Mouse (Mus musculus) lung, adult 2 months (tissue): ENCODE measurements around the gene Mgea5. TPM values are rescaled to one million over a fixed set of nuclear protein-coding genes. Genes with fewer than 3 reads are reported as not detected.
A peak's percentile ranks its signal among the peaks of the same experiment; 100 is the strongest.

Experiments
- DNase-seq: peaks from one replicate; pipeline ENCODE4 v3.0.0; 2022
- H3K4me1 ChIP-seq: fragments of 200-500 bp; 2 replicates; pipeline ENCODE4 v1.6.1; 2011; ENCODE audit warnings: low read length; ENCODE audit not compliant: control insufficient read depth, insufficient read depth
- H3K4me3 ChIP-seq: fragments of 200-500 bp; replicated peaks from 2 replicates; pipeline ENCODE3; 2011; ENCODE audit warnings: low read depth, mild to moderate bottlenecking, control low read depth, low read length; ENCODE audit errors: extremely low read depth
- CTCF ChIP-seq: fragments of 200-500 bp; IDR thresholded peaks from 2 replicates; pipeline ENCODE4 v1.5.1; 2011; ENCODE audit warnings: mild to moderate bottlenecking, low read length, control low read depth; ENCODE audit not compliant: insufficient read depth
- POLR2A ChIP-seq: fragments of 200-500 bp; IDR thresholded peaks from 2 replicates; pipeline ENCODE4 v1.6.1; 2011; ENCODE audit warnings: low read depth, mild to moderate bottlenecking, control low read depth, low read length, borderline replicate concordance; ENCODE audit errors: extremely low read depth
- WGBS: fragments of 180-500 bp; shearing (Covaris S2); methylation state at CpG from one replicate; pipeline ENCODE4 v1.1.7; 2018; 5-methylcytosine and 5-hydroxymethylcytosine counted together
- polyA plus RNA-seq: library from polyadenylated mRNA; depleted of rRNA; stranded (reverse); fragments of >200 nt; gene quantifications from 2 replicates; pipeline ENCODE4 v1.2.3, GENCODE M21; 2012

The Mgea5 gene
- polyA plus RNA-seq, 1 experiment: 35.6 TPM

GRCm38 (mm10) chr19:45787450-45787849, 3.8 kb upstream of the Mgea5 start:
- peaks cover 5% of the 10 kb centered on the region for H3K4me1 ChIP-seq
- no peak overlapping the region for H3K4me3 ChIP-seq
- no peak for DNase-seq
- no peak for TF ChIP-seq POLR2A
- 65% methylated on average over 3 of the region's 3 CpGs for WGBS

GRCm38 (mm10) chr19:45785470-45785869, 1.8 kb upstream of the Mgea5 start:
- WGBS: 50% methylated on average over 3 of the region's 3 CpGs
- TF ChIP-seq POLR2A (no peak), CTCF (no peak)
- no peak for DNase-seq
- Histone ChIP-seq H3K4me1 (peaks cover 5% of the 10 kb centered on the region), H3K4me3 (no peak overlapping the region)

GRCm38 (mm10) chr19:45783933-45784576, 418 bp upstream of the Mgea5 start:
- Histone ChIP-seq H3K4me3 (peak overlapping the region; percentile 75), H3K4me1 (peaks cover 16% of the 10 kb centered on the region)
- DNase-seq: no peak
- 26% methylated on average over 17 of the region's 17 CpGs for WGBS
- TF ChIP-seq CTCF: no peak
- peak; percentile 59; the same call in 1 of the 2 replicates for TF ChIP-seq POLR2A

GRCm38 (mm10) chr19:45782315-45783001, 1.2 kb downstream of the Mgea5 start:
- peak; percentile 77 for DNase-seq
- no peak for TF ChIP-seq CTCF
- TF ChIP-seq POLR2A: no peak
- Histone ChIP-seq H3K4me3 (peak overlapping the region; percentile 85), H3K4me1 (peaks cover 16% of the 10 kb centered on the region)
- under 1% methylated on average over 36 of the region's 36 CpGs for WGBS

- no peak for DNase-seq
- WGBS: 29% methylated on average over 8 of the region's 8 CpGs
- Histone ChIP-seq H3K4me3 (no peak overlapping the region), H3K4me1 (peaks cover 16% of the 10 kb centered on the region)
- TF ChIP-seq CTCF (no peak), POLR2A (no peak)
Observed at GRCm38 (mm10) chr19:45781676-45782075, 2.0 kb downstream of the Mgea5 start.

- no peak for DNase-seq
- Histone ChIP-seq H3K4me3 (no peak overlapping the region), H3K4me1 (peaks cover 16% of the 10 kb centered on the region)
- no peak for TF ChIP-seq CTCF
- no peak for TF ChIP-seq POLR2A
- 54% methylated on average over 13 of the region's 13 CpGs for WGBS
Observed at GRCm38 (mm10) chr19:45780350-45780915, 3.2 kb downstream of the Mgea5 start.

GRCm38 (mm10) chr19:45775486-45775885, 8.2 kb downstream of the Mgea5 start:
- Histone ChIP-seq H3K4me3 (no peak overlapping the region), H3K4me1 (peaks cover 11% of the 10 kb centered on the region)
- TF ChIP-seq CTCF (no peak), POLR2A (no peak)
- no peak for DNase-seq
- 69% methylated on average over 2 of the region's 2 CpGs for WGBS

GRCm38 (mm10) chr19:45771501-45771900, 12.1 kb downstream of the Mgea5 start:
- TF ChIP-seq CTCF (no peak), POLR2A (no peak)
- DNase-seq: no peak
- WGBS: 83% methylated on average over 5 of the region's 5 CpGs

GRCm38 (mm10) chr19:45760810-45761209, 22.8 kb downstream of the Mgea5 start:
- peaks cover 4% of the 10 kb centered on the region; the same call in 1 of the 2 replicates for H3K4me1 ChIP-seq
- 70% methylated on average over 3 of the region's 3 CpGs for WGBS
- H3K4me3 ChIP-seq: no peak overlapping the region
- DNase-seq: no peak
- TF ChIP-seq POLR2A (no peak), CTCF (no peak)

More at GRCm38 (mm10) chr19:45771501-45771900, 12.1 kb downstream of the Mgea5 start:
- no peaks in the 10 kb centered on the region for H3K4me1 ChIP-seq
- no peak overlapping the region for H3K4me3 ChIP-seq

GRCm38 (mm10) chr19:45758671-45759070, 25.0 kb downstream of the Mgea5 start:
- TF ChIP-seq CTCF: no peak
- no peak for TF ChIP-seq POLR2A
- DNase-seq: no peak
- WGBS: 89% methylated on average over 5 of the region's 5 CpGs

More at GRCm38 (mm10) chr19:45758671-45759070, 25.0 kb downstream of the Mgea5 start:
- no peak overlapping the region for H3K4me3 ChIP-seq
- peaks cover 4% of the 10 kb centered on the region; the same call in 1 of the 2 replicates for H3K4me1 ChIP-seq
